Mouse (Mus musculus) embryonic facial prominence, embryonic 14.5 days (tissue): Measurements from ENCODE around the gene Lamc1. TPM values are rescaled to one million over a fixed set of nuclear protein-coding genes. Genes with fewer than 3 reads are reported as not detected.

Source experiments
- ATAC-seq: fragments of 200-750 bp; cut with Nextera tagmentation; 2 replicates; pipeline ENCODE4 v1.8.0; 2017; ENCODE audit warnings: low read depth, moderate number of reproducible peaks, moderate TSS enrichment
- DNase-seq: peaks from one replicate; pipeline ENCODE4 v3.0.0-alpha.2; 2015; ENCODE audit warnings: low spot score
- H3K27ac ChIP-seq: fragments of 300-500 bp; sonication (generic); replicated peaks from 2 replicates; pipeline ENCODE4 v1.5.1; 2014; ENCODE audit warnings: low read depth, mild to moderate bottlenecking, low read length, moderate library complexity
- H3K27me3 ChIP-seq: fragments of 300-500 bp; sonication (generic); replicated peaks from 2 replicates; pipeline ENCODE4 v1.6.1; 2014; ENCODE audit warnings: low read length; ENCODE audit not compliant: control insufficient read depth, insufficient read depth
- H3K36me3 ChIP-seq: fragments of 300-500 bp; sonication (generic); 2 replicates; pipeline ENCODE4 v1.6.1; 2014; ENCODE audit warnings: low read length, mixed read lengths; ENCODE audit not compliant: control insufficient read depth, insufficient read depth
- H3K4me1 ChIP-seq: fragments of 300-500 bp; sonication (generic); 2 replicates; pipeline ENCODE4 v1.6.1; 2014; ENCODE audit warnings: antibody characterized with exemption, low read length; ENCODE audit not compliant: control insufficient read depth, insufficient read depth
- H3K4me2 ChIP-seq: fragments of 300-500 bp; sonication (generic); 2 replicates; pipeline ENCODE4 v1.6.1; 2014; ENCODE audit warnings: low read depth, mild to moderate bottlenecking, low read length, moderate library complexity, mixed read lengths
- H3K4me3 ChIP-seq: fragments of 300-500 bp; sonication (generic); 2 replicates; pipeline ENCODE4 v1.5.1; 2014; ENCODE audit warnings: low read depth, mild to moderate bottlenecking, low read length
- H3K9ac ChIP-seq: fragments of 300-500 bp; sonication (generic); 2 replicates; pipeline ENCODE4 v1.6.1; 2014; ENCODE audit warnings: low read depth, mild to moderate bottlenecking, low read length, moderate library complexity, mixed read lengths
- H3K9me3 ChIP-seq: fragments of 300-500 bp; sonication (generic); 2 replicates; pipeline ENCODE4 v1.6.1; 2016; ENCODE audit warnings: low read length; ENCODE audit not compliant: control insufficient read depth
- WGBS: fragments of 180-500 bp; shearing (Covaris S2); extraction: QIAGEN DNeasy Blood & Tissue Kit; methylation state at CpG from one replicate; pipeline ENCODE4 v1.1.7; 2014; 5-methylcytosine and 5-hydroxymethylcytosine counted together
- polyA plus RNA-seq: library from polyadenylated mRNA; unstranded; fragments of >200 nt; fragmentation: Nextera tagmentation; extraction: Ambion mirVana; gene quantifications from 2 replicates; pipeline ENCODE4 v1.2.1, GENCODE M21; 2014

The Lamc1 gene
- polyA plus RNA-seq, 1 experiment from 2014 or later = 98.5 TPM

- ATAC-seq (no peak), DNase-seq (no peak)
- Histone ChIP-seq H3K9me3 (no peaks in the 10 kb centered on the region), H3K27me3 (no peaks in the 10 kb centered on the region), H3K4me1 (peaks cover 11% of the 10 kb centered on the region), H3K27ac (no peak overlapping the region), H3K36me3 (peaks cover 16% of the 10 kb centered on the region), H3K4me2 (no peak overlapping the region), H3K4me3 (no peak overlapping the region), H3K9ac (no peak overlapping the region)
- 80% methylated on average over 7 of the region's 7 CpGs for WGBS
These were observed 6.4 kb downstream of the Lamc1 start for GRCm38 (mm10) chr1:153326226-153326625.

- Histone ChIP-seq H3K9me3 (no peaks in the 10 kb centered on the region), H3K27me3 (no peaks in the 10 kb centered on the region), H3K9ac (no peak overlapping the region), H3K27ac (no peak overlapping the region), H3K4me2 (no peak overlapping the region), H3K4me1 (peaks cover 26% of the 10 kb centered on the region), H3K36me3 (peaks cover 14% of the 10 kb centered on the region), H3K4me3 (no peak overlapping the region)
- no peak for DNase-seq
- WGBS = 83% methylated on average over 12 of the region's 12 CpGs
- ATAC-seq = no peak
These were observed 11.2 kb downstream of the Lamc1 start for GRCm38 (mm10) chr1:153321404-153321803.

- no peak overlapping the region for H3K9ac ChIP-seq
- H3K4me3 ChIP-seq = no peak overlapping the region
- no peak overlapping the region for H3K27ac ChIP-seq
- no peaks in the 10 kb centered on the region for H3K27me3 ChIP-seq
- H3K36me3 ChIP-seq = peaks cover 7% of the 10 kb centered on the region; the same call in 1 of the 2 replicates
- WGBS = 48% methylated on average over 6 of the region's 6 CpGs
- peaks cover 26% of the 10 kb centered on the region for H3K4me1 ChIP-seq
- no peak overlapping the region for H3K4me2 ChIP-seq
- no peak for ATAC-seq
- DNase-seq = no peak
- H3K9me3 ChIP-seq = no peaks in the 10 kb centered on the region
These were observed 11.9 kb downstream of the Lamc1 start for GRCm38 (mm10) chr1:153320554-153321147.

- no peak overlapping the region for H3K27ac ChIP-seq
- no peaks in the 10 kb centered on the region for H3K9me3 ChIP-seq
- no peak for DNase-seq
- ATAC-seq = no peak
- no peak overlapping the region for H3K4me3 ChIP-seq
- H3K36me3 ChIP-seq = peaks cover 6% of the 10 kb centered on the region; the same call in 1 of the 2 replicates
- H3K27me3 ChIP-seq = no peaks in the 10 kb centered on the region
- no peak overlapping the region for H3K9ac ChIP-seq
- 65% methylated on average over 4 of the region's 4 CpGs for WGBS
- H3K4me1 ChIP-seq = peaks cover 26% of the 10 kb centered on the region
- no peak overlapping the region for H3K4me2 ChIP-seq
These were observed 12.5 kb downstream of the Lamc1 start for GRCm38 (mm10) chr1:153320121-153320520.

GRCm38 (mm10) chr1:153318741-153319140 is 13.8 kb downstream of the Lamc1 start:
- H3K27ac ChIP-seq = no peak overlapping the region
- no peak for ATAC-seq
- peaks cover 26% of the 10 kb centered on the region for H3K4me1 ChIP-seq

GRCm38 (mm10) chr1:153318287-153318686 is 14.3 kb downstream of the Lamc1 start:
- Histone ChIP-seq H3K36me3 (no peaks in the 10 kb centered on the region), H3K9ac (no peak overlapping the region), H3K27me3 (no peaks in the 10 kb centered on the region), H3K4me1 (peaks cover 26% of the 10 kb centered on the region), H3K27ac (no peak overlapping the region), H3K9me3 (0 out of 2 replicates have a peak, but pooled peaks cover 3% of the 10 kb centered on the region), H3K4me3 (no peak overlapping the region), H3K4me2 (no peak overlapping the region)
- DNase-seq (no peak), ATAC-seq (no peak)
- WGBS = 90% methylated on average over 7 of the region's 7 CpGs

More at GRCm38 (mm10) chr1:153318741-153319140, 13.8 kb downstream of the Lamc1 start:
- H3K4me2 ChIP-seq = no peak overlapping the region
- H3K36me3 ChIP-seq = no peaks in the 10 kb centered on the region
- DNase-seq = no peak
- no peak overlapping the region for H3K4me3 ChIP-seq
- H3K27me3 ChIP-seq = no peaks in the 10 kb centered on the region
- H3K9ac ChIP-seq = no peak overlapping the region
- H3K9me3 ChIP-seq = no peaks in the 10 kb centered on the region
- WGBS = 90% methylated on average over 1 of the region's 1 CpGs

- WGBS = 48% methylated on average over 16 of the region's 16 CpGs
- DNase-seq (no peak), ATAC-seq (no peak)
- H3K9ac ChIP-seq = no peak overlapping the region
- 0 out of 2 replicates have a peak, but pooled peaks cover 3% of the 10 kb centered on the region for H3K9me3 ChIP-seq
- peak overlapping the region; percentile 57; the same call in 1 of the 2 replicates for H3K27ac ChIP-seq
- H3K4me1 ChIP-seq = peaks cover 26% of the 10 kb centered on the region
- H3K27me3 ChIP-seq = no peaks in the 10 kb centered on the region
- no peaks in the 10 kb centered on the region for H3K36me3 ChIP-seq
- no peak overlapping the region for H3K4me3 ChIP-seq
- no peak overlapping the region; the same call in 1 of the 2 replicates for H3K4me2 ChIP-seq
These were observed 14.9 kb downstream of the Lamc1 start for GRCm38 (mm10) chr1:153317486-153318260.

- no peak for DNase-seq
- Histone ChIP-seq H3K27me3 (no peaks in the 10 kb centered on the region), H3K4me1 (peaks cover 26% of the 10 kb centered on the region), H3K27ac (0 out of 2 replicates have a peak overlapping the region, but pooled peaks have one; percentile 11), H3K9ac (no peak overlapping the region), H3K36me3 (no peaks in the 10 kb centered on the region), H3K9me3 (0 out of 2 replicates have a peak, but pooled peaks cover 3% of the 10 kb centered on the region), H3K4me3 (no peak overlapping the region), H3K4me2 (no peak overlapping the region)
- WGBS = 59% methylated on average over 8 of the region's 8 CpGs
- ATAC-seq = no peak
These were observed 15.6 kb downstream of the Lamc1 start for GRCm38 (mm10) chr1:153316956-153317355.
